Mouse (Mus musculus) E14TG2a.4 (cell line): Measurements from ENCODE around the gene Slc35e4.

Experiments used
- H3K27me3 ChIP-seq: 2 replicates; pipeline ENCODE4 v1.6.1; 2014; ENCODE audit warnings: low read length, control low read depth; ENCODE audit not compliant: insufficient read depth
- H3K36me3 ChIP-seq: 2 replicates; pipeline ENCODE4 v1.6.1; 2014; ENCODE audit warnings: low read length, control low read depth; ENCODE audit not compliant: insufficient read depth
- H3K4me1 ChIP-seq: replicated peaks from 2 replicates; pipeline ENCODE4 v1.6.1; 2014; ENCODE audit warnings: low read depth, low read length, control low read depth
- H3K4me3 ChIP-seq: replicated peaks from 2 replicates; pipeline ENCODE4 v1.5.1; 2014; ENCODE audit warnings: mild to moderate bottlenecking, low read length
- H3K9me3 ChIP-seq: 2 replicates; pipeline ENCODE4 v1.6.1; 2014; ENCODE audit warnings: low read length, control low read depth
- CTCF ChIP-seq: conservative IDR thresholded peaks from 2 replicates; pipeline ENCODE4 v1.5.1; 2014; ENCODE audit warnings: low read length
- NANOG ChIP-seq: IDR thresholded peaks from 2 replicates; pipeline ENCODE4 v1.6.1; 2014; ENCODE audit warnings: borderline replicate concordance, low read length, mixed read lengths
- POU5F1 ChIP-seq: IDR thresholded peaks from 2 replicates; pipeline ENCODE4 v1.6.1; 2014; ENCODE audit warnings: low read length, borderline replicate concordance

Slc35e4 gene

DNA sequence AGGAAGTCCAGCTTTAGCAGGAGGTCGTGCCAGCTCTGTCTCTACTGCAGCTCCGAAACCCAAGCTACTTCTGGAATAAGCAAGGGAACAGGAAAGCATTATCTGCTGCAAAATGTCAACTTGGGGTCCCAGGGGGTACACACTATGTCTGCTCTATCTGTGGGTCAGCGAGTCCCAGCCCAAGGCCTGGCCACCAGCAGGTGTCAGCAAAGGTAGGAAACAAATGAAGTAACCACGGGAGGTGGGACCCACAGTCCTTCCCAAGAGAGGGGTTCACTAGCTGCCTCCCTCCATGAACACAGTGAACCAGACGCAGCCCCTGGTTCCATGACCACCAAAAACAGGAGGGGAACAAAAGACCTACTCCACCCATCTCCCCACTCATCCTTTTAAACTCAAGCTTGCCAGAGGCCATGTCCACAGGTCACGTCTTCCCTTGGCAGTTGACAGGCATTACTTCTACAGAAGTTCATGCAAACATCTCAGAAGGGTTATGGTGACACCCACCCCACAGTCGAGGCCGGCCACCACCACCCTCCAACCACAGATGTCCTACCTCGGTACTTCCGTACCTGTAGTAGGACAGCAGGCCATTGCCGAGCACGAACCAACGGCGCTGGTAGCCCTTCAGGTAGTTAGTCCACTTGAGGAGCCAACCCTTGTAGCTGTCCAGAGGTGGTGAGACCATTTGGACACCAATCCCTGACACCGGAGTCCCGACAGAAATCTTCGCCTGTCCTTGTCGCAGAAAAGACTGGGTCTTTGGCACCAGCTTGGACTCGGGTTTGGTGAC lies 51.6 kb downstream of the Slc35e4 start:
- no peaks in the 10 kb centered on the region for H3K9me3 ChIP-seq
- H3K27me3 ChIP-seq: peaks cover 62% of the 10 kb centered on the region
- TF ChIP-seq CTCF (no peak), NANOG (no peak), POU5F1 (no peak)
- peak overlapping the region; percentile 80 for H3K4me3 ChIP-seq
- H3K4me1 ChIP-seq: peaks cover 19% of the 10 kb centered on the region
- no peaks in the 10 kb centered on the region for H3K36me3 ChIP-seq

- H3K4me3 ChIP-seq: no peak overlapping the region
- TF ChIP-seq POU5F1 (no peak), CTCF (no peak), NANOG (no peak)
- no peaks in the 10 kb centered on the region for H3K9me3 ChIP-seq
- H3K36me3 ChIP-seq: no peaks in the 10 kb centered on the region
- H3K27me3 ChIP-seq: peaks cover 60% of the 10 kb centered on the region
- H3K4me1 ChIP-seq: peaks cover 14% of the 10 kb centered on the region
Measured at GRCm38 (mm10) chr11:3860361-3860760, 54.1 kb downstream of the Slc35e4 start.

DNA sequence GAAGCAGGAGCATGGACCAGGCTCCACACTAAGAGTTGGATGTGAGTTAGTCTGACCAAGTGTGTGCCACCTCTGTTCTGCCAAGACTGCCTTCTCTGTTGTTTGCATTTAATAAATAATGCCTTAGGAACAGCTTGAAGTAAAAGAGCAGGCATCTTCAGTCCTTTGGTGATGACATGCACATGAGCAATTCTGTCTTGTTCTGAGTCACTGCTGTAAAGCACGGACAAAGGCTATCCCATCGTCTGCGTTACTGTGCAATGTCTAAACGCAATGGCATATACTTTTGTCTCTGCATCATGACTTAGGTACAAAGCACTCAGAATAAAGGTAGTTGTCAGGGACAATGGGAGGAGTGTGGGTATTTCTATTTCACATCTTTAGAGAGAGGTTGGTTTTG lies 54.7 kb downstream of the Slc35e4 start:
- no peak for TF ChIP-seq CTCF
- no peak for TF ChIP-seq POU5F1
- no peak for TF ChIP-seq NANOG
- peaks cover 14% of the 10 kb centered on the region for H3K4me1 ChIP-seq
- no peaks in the 10 kb centered on the region for H3K36me3 ChIP-seq
- peaks cover 56% of the 10 kb centered on the region for H3K27me3 ChIP-seq
- H3K4me3 ChIP-seq: no peak overlapping the region
- H3K9me3 ChIP-seq: peaks cover 5% of the 10 kb centered on the region; the same call in 1 of the 2 replicates

DNA sequence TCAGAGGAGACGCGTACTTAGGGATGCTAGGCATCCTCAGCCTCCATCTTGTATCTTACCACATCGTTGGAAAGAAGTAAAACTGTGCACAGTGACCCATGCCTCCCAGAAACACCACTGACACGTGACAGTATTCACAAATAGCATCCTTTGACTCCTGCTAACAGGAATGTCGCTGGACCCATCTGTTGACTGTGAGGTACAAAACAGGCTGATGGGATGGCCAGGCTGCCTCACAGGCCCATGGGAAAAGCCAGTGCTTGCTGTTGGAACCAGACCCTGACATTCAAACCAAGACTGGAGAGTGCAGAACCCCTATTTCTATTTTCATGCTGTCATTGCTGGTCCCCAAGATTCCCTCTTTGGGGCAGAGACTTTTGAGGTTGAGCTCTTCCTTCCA lies 56.6 kb downstream of the Slc35e4 start:
- Histone ChIP-seq H3K4me1 (peaks cover 8% of the 10 kb centered on the region), H3K27me3 (peaks cover 38% of the 10 kb centered on the region), H3K9me3 (peaks cover 9% of the 10 kb centered on the region; the same call in 1 of the 2 replicates), H3K4me3 (no peak overlapping the region), H3K36me3 (no peaks in the 10 kb centered on the region)
- TF ChIP-seq CTCF: no peak
- no peak for TF ChIP-seq POU5F1
- no peak for TF ChIP-seq NANOG
